Mouse (Mus musculus) right cerebral cortex, adult 18-20 months (tissue): Measurements from ENCODE around the gene Rcc1l.

Experiments used
- DNase-seq: peaks from one replicate; pipeline ENCODE4 v3.0.0; 2022; ENCODE audit warnings: mixed read lengths

Rcc1l gene

DNA sequence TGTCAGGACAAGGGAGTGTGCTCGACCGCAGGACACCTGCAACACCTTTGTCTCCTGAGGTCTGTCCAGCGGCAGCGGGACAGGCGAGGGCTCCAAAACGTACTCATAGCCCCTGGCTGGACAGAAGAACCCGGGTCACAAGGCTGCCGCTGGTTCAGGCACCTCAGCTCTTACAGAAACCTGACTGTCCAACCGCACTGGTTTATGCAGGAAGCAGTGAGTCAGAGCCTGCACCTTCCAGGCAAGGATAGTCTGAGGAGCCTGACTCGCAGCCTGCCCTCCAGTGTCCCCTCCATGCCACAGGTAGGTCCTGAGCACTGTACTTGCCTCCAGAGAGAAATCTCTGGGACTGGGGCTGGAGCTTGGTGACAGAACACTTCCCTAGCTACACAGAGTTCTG is 7.3 kb downstream of the Rcc1l start:
- no peak for DNase-seq

- no peak for DNase-seq
Measured at GRCm38 (mm10) chr5:134168033-134168432, 8.5 kb downstream of the Rcc1l start.

DNA sequence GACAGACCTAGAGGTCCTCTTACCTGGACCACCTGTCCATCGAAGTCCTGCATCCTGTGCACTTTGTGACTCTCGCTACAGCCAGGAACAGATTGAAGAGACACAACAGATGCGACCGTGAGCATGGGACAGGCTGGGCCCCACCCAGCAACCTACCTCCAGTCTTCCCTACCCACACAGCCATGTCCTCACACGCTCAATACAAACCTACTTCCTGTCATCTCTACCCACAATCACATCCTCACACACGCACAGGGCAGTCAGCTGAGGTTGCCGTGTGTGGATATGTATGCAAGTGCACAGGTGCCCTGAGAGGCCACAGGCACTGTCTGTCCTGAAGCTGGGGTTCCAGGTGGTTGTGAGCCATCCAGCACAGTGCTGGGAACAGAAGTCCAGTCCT is 9.9 kb downstream of the Rcc1l start:
- no peak for DNase-seq

- no peak for DNase-seq
Measured at GRCm38 (mm10) chr5:134164688-134165087, 11.9 kb downstream of the Rcc1l start.

GRCm38 (mm10) chr5:134155916-134156466 is 20.6 kb downstream of the Rcc1l start:
- no peak for DNase-seq

GRCm38 (mm10) chr5:134151895-134152294 is 24.7 kb downstream of the Rcc1l start:
- no peak for DNase-seq

GRCm38 (mm10) chr5:134148153-134148552 is 28.4 kb downstream of the Rcc1l start:
- no peak for DNase-seq

DNA sequence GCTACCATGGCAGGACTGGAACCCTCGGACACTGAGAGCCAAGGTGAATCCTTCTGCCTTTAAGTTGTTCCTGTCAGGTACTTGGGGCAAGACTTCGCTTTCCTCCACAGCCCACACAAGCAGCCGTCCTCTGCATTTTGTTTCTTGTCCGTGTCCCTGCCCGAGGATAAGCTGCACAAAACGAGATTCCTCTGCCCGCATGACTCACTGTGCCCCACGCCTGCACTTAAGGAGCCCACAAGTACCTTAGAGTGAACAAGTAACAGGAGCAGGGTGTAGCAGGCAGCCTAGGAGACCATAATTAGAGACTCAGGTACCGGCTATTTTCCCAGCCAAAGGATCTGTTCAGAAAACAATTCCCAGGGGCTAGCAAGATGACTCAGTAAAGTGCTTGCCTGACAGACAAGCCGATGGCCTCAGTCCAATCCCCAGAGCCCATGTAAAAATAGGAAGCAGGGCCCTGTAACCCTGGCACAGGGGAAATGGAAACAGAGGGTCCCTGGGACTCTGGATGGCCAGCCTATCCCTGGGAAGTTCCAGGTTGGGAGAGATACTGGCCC is 29.3 kb downstream of the Rcc1l start:
- peak; percentile 18 for DNase-seq

- no peak for DNase-seq
Measured at GRCm38 (mm10) chr5:134144986-134145385, 31.6 kb downstream of the Rcc1l start.

DNA sequence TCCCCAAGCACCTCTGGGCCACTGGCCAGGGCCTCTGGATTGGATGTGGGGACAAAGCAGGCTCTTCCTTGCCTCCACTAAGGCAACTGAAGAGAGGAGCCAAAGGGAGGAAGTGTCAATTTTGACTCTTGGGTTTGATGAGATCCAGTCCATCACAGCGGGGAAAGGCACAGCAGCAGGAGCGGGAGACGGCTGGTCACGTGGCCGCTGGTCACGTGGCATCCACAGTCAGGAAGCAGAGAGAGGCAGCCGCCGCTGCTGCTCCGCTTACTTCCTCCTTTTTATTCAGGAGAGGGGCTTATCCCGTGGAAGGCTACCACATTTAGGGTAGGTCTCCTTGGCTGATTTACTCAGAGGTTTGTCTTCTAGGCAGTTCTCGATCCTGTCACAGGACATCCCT is 34.2 kb downstream of the Rcc1l start:
- DNase-seq: no peak

DNA sequence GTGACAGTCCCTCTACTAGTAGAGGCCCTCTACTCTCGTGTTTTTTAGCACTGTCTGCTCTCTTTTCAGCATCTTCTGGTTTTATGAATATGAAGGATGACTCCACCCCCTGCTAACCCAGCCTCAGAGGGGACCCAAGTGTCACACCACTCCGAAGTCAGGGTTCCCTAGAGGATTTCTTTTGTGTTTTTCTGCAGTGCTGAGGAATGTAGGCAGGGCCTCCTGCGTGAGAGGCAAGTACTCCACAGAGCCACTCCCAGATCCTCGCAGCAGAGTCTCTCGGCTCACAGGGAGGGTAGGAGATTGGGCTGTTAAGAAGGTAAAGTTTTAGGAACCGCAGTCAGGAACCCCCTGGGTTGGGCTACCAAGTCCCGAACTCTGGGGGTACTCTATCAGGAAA is 35.3 kb downstream of the Rcc1l start:
- no peak for DNase-seq

DNA sequence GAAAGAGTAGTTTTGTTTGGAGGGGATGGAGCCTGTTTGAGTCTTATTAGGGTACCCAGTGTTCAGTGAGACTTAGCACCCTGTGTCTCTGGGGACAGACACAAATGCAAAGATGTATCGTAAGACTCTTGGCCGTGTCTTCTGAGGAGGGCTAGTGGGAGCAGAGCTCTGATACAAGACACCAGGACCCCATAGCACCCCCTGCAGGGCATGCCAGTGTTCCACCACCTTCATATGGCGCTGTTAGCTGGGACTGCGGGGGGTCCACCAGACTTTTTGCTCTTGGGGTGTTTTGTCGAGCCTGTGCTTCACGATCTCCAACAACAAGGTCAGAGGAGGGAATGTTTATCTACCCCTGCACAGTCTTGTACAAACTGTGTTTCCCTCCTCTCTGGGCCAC is 37.1 kb downstream of the Rcc1l start:
- no peak for DNase-seq

- DNase-seq: no peak
Measured at GRCm38 (mm10) chr5:134137933-134138332, 38.6 kb downstream of the Rcc1l start.

- DNase-seq: no peak
Measured at GRCm38 (mm10) chr5:134136022-134136421, 40.6 kb downstream of the Rcc1l start.

- no peak for DNase-seq
Measured at GRCm38 (mm10) chr5:134131586-134131985, 45.0 kb downstream of the Rcc1l start.

- no peak for DNase-seq
Measured at GRCm38 (mm10) chr5:134126232-134126631, 50.3 kb downstream of the Rcc1l start.

DNA sequence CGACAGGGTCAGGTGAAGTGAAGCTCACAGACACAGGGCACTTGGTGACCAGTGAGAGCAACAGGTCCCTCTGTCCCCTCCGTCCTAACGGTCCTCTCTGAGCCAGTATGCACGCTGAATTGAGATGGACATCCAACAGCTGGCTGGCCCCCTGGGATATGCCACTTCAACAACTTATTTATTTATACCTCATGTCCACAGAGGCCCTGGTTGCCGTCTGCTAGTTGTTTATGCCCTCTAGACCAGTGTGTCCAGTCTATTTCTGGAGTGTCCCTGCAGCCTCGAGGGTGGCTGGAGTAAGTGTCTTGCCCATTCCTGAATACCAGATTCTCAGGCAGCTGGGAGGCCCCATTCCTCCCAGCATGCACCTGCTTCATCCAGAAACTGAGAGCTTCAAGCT is 52.7 kb downstream of the Rcc1l start:
- DNase-seq: no peak

- DNase-seq: no peak
Measured at GRCm38 (mm10) chr5:134121893-134122259, 54.7 kb downstream of the Rcc1l start.

- no peak for DNase-seq
Measured at GRCm38 (mm10) chr5:134121138-134121892, 55.3 kb downstream of the Rcc1l start.

DNA sequence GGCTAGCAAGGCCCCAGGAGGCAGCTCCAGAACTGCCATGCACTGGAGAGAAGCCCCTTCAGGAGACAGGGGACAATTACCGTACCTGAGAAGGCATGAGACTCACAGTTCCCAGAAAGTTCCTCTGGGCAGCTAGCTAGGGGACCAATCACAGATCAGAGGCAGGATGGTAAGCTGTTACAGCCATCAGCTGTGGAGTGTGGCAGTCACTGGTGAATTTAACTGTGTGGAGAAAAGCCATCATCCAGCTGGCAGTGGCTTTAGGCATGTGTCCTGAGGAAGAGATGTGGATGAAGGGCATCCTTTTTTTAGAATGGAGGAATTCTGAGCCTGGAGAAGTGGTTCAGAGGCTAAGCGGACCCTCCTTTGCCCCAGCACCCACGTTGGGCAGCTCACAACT is 56.4 kb downstream of the Rcc1l start:
- no peak for DNase-seq

- no peak for DNase-seq
Measured at GRCm38 (mm10) chr5:134119481-134120120, 57.0 kb downstream of the Rcc1l start.

DNA sequence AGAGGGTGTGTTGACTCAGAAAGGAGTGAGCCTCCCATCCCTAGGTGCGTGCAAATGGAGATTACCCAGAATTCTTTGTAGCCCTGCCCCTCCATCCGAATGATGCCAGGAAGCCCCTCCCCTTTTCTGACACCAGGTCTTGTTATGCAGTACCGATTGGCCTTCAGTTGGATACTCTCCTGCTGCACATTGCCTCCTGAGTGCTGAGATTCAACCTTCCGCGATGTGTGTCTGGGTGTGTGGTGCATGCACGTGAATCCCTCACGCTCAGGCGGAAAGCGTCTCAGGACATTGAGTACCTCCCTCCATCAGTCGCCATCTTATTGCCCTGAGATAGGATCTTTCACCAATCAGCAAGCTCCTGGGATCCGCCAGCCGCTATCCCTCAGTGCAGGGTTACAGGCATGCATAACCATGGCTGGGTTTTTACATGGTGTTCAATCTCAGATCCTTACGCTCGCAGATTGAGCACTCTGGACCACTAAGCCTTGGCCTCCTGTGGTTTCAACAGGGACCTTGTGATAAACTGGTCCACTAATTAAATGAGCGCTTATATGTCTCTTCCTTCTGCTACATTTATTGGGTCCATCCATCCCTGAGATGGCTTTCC is 57.7 kb downstream of the Rcc1l start:
- DNase-seq: no peak

- DNase-seq: no peak
Measured at GRCm38 (mm10) chr5:134115639-134116259, 60.8 kb downstream of the Rcc1l start.
